Mouse (Mus musculus) adrenal gland, adult (tissue): Measurements from ENCODE around the gene Reep1.

ENCODE experiments used
- DNase-seq, 2 experiments: peaks; one replicate each; pipeline ENCODE4 v3.0.0; 2022 to 2023; ENCODE audit warnings: low spot score in 1 of 2; ENCODE audit not compliant: inconsistent age in 2 of 2

Gene Reep1

GRCm38 (mm10) chr6:71778016-71778415 is 70.7 kb downstream of the Reep1 start:
- no peak for DNase-seq

GRCm38 (mm10) chr6:71779831-71780230 is 72.5 kb downstream of the Reep1 start:
- no peak for DNase-seq

DNA sequence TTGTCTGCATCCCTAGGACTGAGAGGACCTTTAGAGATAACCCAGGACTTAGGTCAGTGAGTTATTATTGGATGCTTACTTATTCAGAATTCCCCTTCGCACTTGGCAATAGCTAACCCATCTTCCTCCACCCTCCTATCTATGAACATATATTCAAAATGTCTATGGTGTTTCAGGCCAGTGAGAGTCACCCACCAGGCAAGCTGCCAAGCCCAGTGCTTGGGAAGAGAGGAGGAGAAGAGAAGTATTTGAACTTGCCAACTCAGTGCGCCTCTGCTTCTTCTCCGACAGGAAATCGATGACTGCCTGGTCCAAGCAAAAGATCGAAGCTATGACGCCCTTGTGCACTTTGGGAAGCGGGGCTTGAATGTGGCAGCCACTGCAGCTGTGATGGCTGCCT is 73.1 kb downstream of the Reep1 start:
- no peak for DNase-seq

DNA sequence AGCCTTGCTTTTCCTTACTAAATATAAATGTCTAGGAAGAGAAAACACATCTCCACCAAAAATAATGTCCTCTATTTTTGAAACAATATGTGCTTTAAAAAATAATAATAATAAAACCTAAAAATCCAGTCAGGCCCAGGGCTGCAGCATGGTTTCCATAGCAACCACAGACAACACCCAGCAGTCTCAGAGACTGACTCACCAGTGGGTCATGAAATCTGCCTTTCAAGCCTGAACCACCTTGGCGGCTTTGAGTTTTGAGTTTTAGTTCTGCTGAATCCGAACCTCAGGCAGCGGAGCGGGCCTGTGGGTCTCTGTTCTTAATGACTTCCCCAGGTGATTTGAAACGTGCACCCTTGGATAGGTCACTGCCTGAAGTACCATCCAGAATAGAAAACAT is 75.8 kb downstream of the Reep1 start:
- DNase-seq: peak in 1 of 2 experiments; percentile 51

DNA sequence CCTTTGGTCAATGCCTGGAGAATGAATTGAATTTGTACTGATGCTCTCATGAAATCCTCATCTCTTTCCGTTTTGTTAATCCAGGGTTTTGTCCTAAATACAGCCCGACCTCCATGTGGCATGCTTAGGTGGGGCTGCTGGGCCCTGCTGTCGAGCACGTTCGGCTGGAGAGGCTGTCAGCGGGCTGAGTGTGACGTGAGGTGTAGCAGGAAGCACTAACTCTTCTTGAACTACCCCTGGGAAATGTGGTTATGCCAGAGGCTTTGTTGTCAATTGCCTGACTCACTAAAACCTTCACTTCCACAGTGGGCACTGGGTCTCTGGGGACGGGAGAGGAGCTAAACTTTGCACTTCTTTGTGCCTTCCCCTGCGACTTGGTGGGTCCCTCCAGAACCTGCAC is 81.0 kb downstream of the Reep1 start:
- no peak for DNase-seq

DNA sequence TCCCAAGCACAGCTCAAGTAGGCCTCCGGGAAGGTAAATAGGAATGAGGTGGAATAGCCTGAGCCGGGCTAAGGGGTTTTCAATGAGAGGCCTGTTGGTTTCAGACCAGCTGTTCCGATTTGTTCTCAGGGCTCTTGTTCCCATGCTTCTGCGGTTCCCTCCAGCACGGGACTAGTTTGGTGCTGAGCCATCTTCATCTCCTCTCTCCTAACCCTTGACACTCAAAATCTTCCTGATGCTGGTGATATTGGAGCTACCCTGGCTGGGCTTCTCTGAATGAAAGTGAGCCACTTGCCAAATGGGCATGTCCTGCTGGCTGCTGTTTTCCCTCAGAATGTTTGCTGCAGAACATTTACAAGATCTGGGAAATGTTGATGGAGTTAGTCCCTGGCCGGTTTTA is 84.4 kb downstream of the Reep1 start:
- no peak for DNase-seq

DNA sequence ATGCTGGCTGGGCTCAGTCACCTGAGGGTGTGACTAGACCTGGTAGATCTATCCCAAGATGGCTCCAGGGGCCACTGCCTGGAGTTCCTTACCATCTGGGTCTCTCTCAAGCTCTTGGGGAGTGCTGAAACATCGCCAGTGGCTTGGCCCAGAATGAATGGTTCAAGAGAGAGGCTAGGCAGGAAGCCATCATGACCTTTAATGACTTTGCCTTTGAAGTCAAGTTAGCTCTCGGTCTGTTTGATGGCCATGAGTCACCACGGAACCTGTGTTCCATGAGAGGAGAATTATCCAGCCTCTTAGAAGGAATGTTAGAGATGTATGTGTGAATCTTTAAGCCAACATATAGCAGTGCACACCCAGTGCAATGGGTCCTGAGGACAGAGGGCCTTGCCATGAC is 92.0 kb downstream of the Reep1 start:
- peak; percentile 38 to 71 for DNase-seq

DNA sequence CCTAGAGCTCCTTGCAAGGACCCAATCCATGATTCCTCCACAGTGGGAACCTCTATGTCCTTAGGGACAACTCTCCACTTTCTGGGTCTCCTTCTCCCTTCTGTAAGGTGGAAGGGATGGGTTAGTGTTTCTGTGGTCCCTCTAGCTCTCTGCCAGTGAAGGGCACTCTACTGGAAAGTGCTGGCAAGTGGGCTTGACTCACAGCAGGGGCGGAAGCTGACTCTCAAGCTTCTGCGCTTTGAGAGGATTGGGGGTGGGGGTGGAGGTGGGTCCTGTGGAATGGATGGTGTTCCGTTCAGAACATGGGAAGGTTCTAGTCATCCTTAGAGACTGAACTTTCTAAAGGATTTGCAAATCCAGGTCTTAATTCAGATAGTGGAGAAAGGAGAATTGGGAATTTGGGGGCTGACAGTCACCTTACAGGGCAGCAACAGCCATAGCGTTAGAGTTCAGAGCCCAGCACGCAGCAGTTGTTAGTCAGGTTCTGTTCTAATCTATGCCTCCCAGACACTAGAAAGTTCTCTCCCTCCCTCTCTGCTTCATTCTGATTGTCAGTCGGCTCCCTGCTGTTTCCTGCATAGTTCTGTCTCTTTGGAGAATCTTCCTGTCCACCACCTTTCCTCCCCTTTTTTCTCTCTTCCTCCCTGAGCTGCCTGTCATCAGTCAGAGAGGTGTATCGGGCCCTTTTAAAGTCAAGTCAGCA is 93.8 kb downstream of the Reep1 start:
- no peak for DNase-seq

DNA sequence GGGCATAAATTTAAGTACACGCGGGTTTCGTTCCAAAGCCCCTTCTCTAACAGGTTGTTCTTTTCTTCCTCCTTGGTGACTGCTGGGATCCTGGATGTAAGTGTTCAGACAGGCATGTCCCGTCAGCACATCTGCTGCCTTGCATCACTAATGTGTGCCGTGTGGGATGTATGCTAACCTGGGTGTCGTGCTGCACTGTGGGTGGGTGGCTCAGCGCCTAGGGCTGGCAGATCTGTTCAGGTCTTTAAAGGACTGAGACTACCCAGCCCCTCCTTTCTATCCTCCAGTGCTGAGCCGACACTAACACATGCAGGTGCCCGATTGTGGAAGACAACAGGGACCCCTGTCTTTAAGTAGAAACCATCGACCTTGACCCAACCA is 94.3 kb downstream of the Reep1 start:
- no peak for DNase-seq

- DNase-seq: no peak
Observed at GRCm38 (mm10) chr6:71803609-71804008, 96.2 kb downstream of the Reep1 start.

- peak; percentile 66 to 81 for DNase-seq
Observed at GRCm38 (mm10) chr6:71804061-71804829, 96.9 kb downstream of the Reep1 start.

DNA sequence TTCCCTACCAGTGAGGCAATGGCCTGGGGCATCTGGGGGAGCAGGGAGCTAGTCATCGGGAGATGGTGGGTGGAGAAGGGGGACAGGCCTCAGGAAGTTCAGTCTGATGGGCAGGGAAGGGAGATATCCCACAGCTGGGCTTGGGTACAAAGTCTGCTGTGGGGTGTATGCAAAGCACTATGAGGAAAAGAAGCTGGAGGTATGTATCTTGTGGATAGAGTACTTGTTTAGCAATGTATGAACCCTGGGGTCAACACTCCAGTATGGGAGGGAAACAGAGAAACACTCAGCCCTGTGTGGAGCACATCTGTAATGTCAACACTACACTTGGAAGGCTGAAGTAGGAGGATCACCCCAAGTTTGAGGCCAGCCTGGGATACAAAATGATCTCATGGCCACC is 99.4 kb downstream of the Reep1 start:
- no peak for DNase-seq

DNA sequence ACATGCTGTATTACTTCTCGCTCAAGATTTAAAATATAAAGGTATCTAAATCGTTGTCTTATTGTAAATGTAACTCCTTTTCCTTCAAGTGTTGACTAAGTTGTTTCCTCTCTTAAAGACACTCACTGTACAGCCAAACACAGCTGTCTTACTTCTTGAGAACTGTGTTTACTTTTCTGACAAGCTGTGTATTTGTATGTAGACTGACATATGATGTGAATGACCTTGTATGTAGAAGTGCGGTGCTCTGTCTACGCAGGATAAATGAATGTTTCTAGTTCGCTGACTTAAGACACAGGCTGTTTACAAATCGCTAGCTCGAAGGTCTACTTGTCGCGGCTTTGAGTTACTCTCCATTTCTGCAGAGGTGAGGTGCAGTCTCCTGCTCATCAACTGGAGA is 102.5 kb downstream of the Reep1 start:
- DNase-seq: no peak

DNA sequence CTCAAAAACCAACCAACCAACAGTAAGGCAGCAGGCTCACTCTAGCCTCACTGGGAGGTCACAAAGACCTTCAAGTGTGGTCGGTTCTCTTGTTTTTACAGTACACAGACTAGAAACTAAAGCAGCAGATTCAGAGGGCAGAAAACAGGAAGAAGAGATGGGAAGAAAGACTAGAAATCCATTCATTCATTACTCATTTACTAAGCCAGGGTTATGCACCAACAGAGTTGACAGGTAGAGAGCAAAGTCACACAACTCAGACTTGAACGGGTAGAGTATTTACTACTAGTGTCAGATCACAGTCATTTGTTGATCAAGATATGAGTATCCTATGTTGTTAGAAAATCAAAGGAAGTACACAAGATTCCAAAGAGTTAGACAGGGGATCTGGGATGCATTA is 105.5 kb downstream of the Reep1 start:
- DNase-seq: no peak

DNA sequence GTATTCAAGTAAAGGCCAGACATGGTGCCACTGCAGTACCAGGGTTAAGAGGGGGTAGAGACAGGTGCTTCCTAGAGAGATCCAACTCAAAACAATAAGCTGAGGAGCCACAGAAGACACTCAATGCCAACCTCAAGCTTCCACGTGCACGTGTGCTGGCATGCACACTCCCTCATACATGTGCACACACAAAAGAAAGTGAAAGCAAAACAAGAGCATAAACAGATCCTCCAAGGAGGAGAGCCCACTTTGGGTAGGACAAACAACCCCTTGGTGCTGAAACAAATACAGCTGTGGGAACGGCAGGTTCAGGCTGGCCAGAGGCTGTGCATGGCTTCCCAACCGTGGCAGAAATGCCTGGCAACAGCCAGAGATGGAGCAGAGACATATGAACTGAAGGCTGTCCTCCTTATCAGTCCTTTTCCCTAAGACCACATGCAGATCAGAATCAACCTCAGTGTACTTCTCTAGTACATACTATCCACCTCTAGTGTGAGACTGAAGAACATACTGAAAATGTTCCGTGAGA is 112.5 kb downstream of the Reep1 start:
- no peak for DNase-seq

DNA sequence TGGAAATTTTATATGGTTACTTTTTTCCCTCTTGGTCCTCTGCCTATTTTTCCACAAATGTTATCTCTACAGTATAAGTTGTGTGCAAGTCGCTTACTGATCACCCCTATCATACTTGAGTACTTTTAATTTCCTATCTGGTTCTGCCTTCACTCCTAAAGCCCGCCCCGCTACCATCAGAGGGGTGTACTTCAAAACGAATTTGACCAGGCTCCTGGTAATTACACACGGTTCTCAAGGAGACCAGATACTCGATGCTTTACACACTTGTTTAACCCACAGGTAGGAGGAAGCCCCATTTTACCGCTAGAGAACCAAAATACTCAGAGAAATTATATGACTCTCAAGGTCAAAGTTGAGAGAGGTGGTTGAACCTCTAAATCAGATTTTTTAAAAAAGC is 115.7 kb downstream of the Reep1 start:
- DNase-seq: no peak

DNA sequence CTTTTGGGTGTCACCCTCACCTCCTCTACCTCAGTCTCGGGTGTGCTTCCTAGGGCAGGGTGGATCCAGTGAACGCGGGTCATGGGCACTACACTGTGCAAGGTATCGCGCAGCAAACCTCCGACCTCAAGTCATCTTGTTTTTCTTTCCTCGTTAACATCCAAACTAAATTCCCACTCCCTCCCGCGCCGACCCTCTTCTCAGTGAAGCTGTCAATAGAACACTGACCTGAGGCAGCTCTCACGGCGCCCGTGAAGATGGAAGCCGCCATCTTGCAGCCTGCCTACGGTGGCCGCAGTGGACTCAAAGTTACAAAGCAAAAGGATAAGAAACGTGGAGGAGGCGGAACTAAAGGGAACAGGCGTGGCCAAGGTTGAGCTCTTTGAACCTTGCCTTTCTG is 116.1 kb downstream of the Reep1 start:
- DNase-seq: peak; percentile 91 to 97

- DNase-seq: no peak
Observed at GRCm38 (mm10) chr6:71823961-71824360, 116.6 kb downstream of the Reep1 start.

DNA sequence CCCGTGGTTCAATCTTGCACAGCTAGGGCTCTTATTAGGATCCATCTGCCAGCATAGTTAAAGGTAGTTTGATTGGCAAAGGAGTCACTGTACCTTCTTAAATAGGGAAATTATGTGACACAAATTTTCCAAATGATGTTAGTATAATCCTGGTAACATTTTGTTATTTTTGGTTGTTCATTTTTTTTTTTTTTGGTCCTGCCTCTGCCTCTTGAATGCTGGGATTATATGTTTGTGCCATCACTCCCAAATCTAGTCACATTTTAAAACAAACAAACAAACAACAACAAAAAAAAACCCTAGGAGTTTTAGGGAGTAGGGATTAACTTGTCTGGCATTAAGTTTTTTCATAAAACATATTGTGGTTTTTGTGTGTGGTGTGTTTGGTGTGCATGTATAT is 119.5 kb downstream of the Reep1 start, which contains the start of gene Mrpl35:
Gene Mrpl35, minus strand, starts transcription at position 101 of the 400 bp plus-strand sequence.
- DNase-seq: no peak

- no peak for DNase-seq
Observed at GRCm38 (mm10) chr6:71829768-71830167, 122.4 kb downstream of the Reep1 start.

- peak; percentile 98 to 99 for DNase-seq
Observed at GRCm38 (mm10) chr6:71830690-71831580, 123.6 kb downstream of the Reep1 start, which contains the start of gene Immt. TSS of gene Immt (plus strand) at chr6:71831331.
